Mouse (Mus musculus): ENCODE measurements around the gene Cisd3.
"Not testable (repeated sequence)": the region's sequence is repeated elsewhere in the genome, so short reads cannot be mapped to it uniquely, and the experiment has no call there.

Cisd3 gene

GRCm38 (mm10) chr11:97702393-97702745 is 16.7 kb downstream of the Cisd3 start:
- in situ Hi-C loops (cut with MboI; ENCODE audit: low sequenced_read_pairs): no loop called here

- in situ Hi-C loops (cut with MboI; ENCODE audit: low sequenced_read_pairs): no loop called here
Observed at GRCm38 (mm10) chr11:97703039-97703826, 17.6 kb downstream of the Cisd3 start, which contains the start of gene Psmb3. TSS of gene Psmb3 (plus strand) at chr11:97703399.

GRCm38 (mm10) chr11:97710067-97710466 is 24.4 kb downstream of the Cisd3 start:
- in situ Hi-C loops (cut with MboI; ENCODE audit: low sequenced_read_pairs): not testable (repeated sequence)

GRCm38 (mm10) chr11:97711200-97711900 is 25.7 kb downstream of the Cisd3 start:
- in situ Hi-C loops (cut with MboI; ENCODE audit: low sequenced_read_pairs): no loop called here

- in situ Hi-C loops (cut with MboI; ENCODE audit: low sequenced_read_pairs): no loop called here
Observed at GRCm38 (mm10) chr11:97712286-97712685, 26.7 kb downstream of the Cisd3 start.

GRCm38 (mm10) chr11:97713896-97714295 is 28.3 kb downstream of the Cisd3 start:
- in situ Hi-C loops (cut with MboI; ENCODE audit: low sequenced_read_pairs): no loop called here

GRCm38 (mm10) chr11:97714356-97714755 is 28.7 kb downstream of the Cisd3 start:
- in situ Hi-C loops (cut with MboI; ENCODE audit: low sequenced_read_pairs): no loop called here

GRCm38 (mm10) chr11:97714784-97715760 is 29.4 kb downstream of the Cisd3 start:
- in situ Hi-C loops (cut with MboI; ENCODE audit: low sequenced_read_pairs): no loop called here

- in situ Hi-C loops (cut with MboI; ENCODE audit: low sequenced_read_pairs): no loop called here
Observed at GRCm38 (mm10) chr11:97716021-97716420, 30.4 kb downstream of the Cisd3 start.

- in situ Hi-C loops (cut with MboI; ENCODE audit: low sequenced_read_pairs): no loop called here
Observed at GRCm38 (mm10) chr11:97717369-97718280, 32.0 kb downstream of the Cisd3 start.

- in situ Hi-C loops (cut with MboI; ENCODE audit: low sequenced_read_pairs): no loop called here
Observed at GRCm38 (mm10) chr11:97718281-97718860, 32.7 kb downstream of the Cisd3 start.

- in situ Hi-C loops (cut with MboI; ENCODE audit: low sequenced_read_pairs): no loop called here
Observed at GRCm38 (mm10) chr11:97719041-97719440, 33.4 kb downstream of the Cisd3 start.

- in situ Hi-C loops (cut with MboI; ENCODE audit: low sequenced_read_pairs): no loop called here
Observed at GRCm38 (mm10) chr11:97721338-97721737, 35.7 kb downstream of the Cisd3 start.

GRCm38 (mm10) chr11:97723709-97724108 is 38.1 kb downstream of the Cisd3 start:
- in situ Hi-C loops (cut with MboI; ENCODE audit: low sequenced_read_pairs): no loop called here

GRCm38 (mm10) chr11:97728311-97728710 is 42.7 kb downstream of the Cisd3 start:
- in situ Hi-C loops (cut with MboI; ENCODE audit: low sequenced_read_pairs): no loop called here

- in situ Hi-C loops (cut with MboI; ENCODE audit: low sequenced_read_pairs): no loop called here
Observed at GRCm38 (mm10) chr11:97728730-97729129, 43.1 kb downstream of the Cisd3 start.

GRCm38 (mm10) chr11:97733689-97734088 is 48.1 kb downstream of the Cisd3 start:
- in situ Hi-C loops (cut with MboI; ENCODE audit: low sequenced_read_pairs): no loop called here

- in situ Hi-C loops (cut with MboI; ENCODE audit: low sequenced_read_pairs): not testable (repeated sequence)
Observed at GRCm38 (mm10) chr11:97734810-97735209, 49.2 kb downstream of the Cisd3 start.

GRCm38 (mm10) chr11:97736645-97737044 is 51.0 kb downstream of the Cisd3 start:
- in situ Hi-C loops (cut with MboI; ENCODE audit: low sequenced_read_pairs): no loop called here

GRCm38 (mm10) chr11:97737600-97737999 is 52.0 kb downstream of the Cisd3 start:
- in situ Hi-C loops (cut with MboI; ENCODE audit: low sequenced_read_pairs): no loop called here
